Mouse (Mus musculus) kidney, postnatal 14 days (tissue): ENCODE results near the gene Dhx34.
A peak's percentile ranks its signal among the peaks of the same experiment; 100 is the strongest.
"Not testable (repeated sequence)": the region's sequence is repeated elsewhere in the genome, so short reads cannot be mapped to it uniquely, and the experiment has no call there.

Experiments
- DNase-seq: peaks from one replicate; pipeline ENCODE4 v3.0.0; 2022; ENCODE audit warnings: mixed read lengths

The Dhx34 gene

DNA sequence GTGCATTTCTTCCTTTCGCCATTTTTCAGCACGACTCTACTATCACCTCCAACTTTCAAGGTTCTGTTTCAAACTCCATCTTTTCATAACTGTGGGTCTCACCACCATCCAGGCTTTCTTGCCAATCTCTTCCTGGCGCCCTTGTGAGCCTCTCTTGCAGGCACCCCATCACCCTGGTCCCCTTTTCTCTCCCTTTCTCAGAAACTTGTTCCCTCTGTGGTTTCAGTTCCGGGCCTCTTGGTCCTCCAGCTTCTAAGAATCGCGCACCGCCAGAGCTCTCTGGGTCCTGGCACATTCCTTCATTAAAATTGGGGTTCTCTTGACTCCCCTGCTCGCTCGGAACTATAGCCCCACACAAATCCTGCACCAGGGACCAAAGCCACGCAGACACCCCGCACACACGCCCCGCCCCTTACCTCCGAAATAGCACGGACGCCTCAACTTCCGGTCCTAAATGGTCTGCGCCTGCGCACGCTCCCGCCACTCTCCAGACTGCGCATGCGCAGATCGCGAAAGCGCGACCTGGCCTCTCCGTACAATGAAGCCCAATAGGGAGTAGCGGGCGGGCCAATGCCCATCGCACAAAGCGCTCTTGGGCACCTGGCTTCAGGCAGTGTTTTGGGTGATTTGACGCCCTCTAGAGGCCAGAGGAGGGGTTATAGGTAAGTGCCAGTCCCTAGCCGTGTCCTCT lies at the start of gene Dhx34:
TSS of gene Dhx34 (minus strand) at position 456 of the 691 bp plus-strand sequence.
- DNase-seq, result peak; percentile 97

DNA sequence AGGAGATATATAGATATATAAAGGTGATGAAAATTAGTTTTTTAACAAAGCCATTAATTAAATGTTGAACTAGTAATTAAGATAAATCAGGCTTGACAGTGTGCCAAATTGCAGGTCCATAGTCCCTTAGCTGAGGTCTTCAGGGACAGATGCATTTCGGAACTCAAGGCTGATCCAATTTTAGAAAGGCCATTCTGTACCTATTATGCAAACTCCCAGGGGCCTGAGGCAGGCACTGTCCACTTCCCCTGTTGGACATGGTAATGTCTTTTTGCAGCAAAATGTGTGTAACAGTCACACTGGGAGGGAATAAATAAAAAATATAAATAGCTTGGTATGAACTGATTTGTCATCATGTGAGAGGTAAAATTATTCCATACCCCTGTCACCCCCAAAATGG lies 49.3 kb upstream of the Dhx34 start:
- no peak for DNase-seq

DNA sequence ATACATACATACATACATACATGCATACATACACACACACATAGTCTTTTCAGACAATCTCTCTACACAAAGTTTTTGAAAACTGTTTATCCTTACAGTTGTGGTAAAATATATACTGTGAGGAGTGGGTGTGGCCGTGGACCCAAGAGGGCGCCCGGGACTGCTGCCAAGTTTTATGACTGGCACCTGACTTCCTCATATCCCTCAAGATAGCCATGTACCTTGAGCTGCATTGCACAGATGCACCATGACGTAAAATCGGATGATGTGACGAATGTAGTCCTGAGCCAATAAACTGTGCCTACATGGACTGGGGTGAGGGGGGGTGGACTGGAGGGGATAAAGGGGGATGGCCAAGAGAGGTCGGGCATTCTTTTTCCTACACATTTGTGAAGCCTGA lies 44.8 kb upstream of the Dhx34 start:
- not testable (repeated sequence) for DNase-seq

DNA sequence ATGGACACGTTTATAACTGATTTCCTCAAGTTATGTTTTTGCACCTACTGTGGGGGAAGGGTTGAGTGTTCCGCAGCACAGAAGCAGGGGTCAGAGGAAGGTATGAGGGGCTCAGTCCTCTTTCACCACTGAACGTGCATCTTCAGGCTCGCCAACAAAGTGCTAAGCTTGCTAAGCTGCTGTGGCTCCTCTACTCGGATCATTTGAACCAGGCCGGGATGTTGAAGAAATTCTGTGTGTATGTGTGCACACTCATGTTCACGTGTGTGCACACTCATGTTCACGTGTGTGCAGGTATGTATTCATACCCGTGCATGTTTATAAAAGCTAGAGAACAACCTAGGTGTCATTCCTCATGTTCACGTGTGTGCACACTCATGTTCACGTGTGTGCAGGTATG lies 44.0 kb upstream of the Dhx34 start:
- no peak for DNase-seq

DNA sequence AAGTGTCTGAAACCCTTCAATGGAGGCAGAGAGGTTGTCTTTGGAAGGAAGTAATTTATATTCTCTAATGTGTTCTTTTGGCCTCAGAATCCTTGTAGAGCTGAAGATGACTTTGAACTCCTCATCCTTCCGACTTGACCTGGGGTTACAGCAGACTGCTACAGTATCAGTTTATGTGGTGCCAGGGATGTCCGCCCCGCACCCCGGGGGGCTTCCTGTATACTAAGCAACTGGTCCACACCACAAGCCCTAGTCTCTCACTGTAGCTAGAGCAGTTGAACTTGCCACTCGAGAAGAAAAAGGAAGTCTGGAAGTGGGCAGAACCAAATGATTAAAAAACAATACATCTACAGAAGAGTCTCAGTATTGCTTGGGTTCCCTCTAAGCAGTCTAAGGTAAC lies 42.0 kb upstream of the Dhx34 start:
- no peak for DNase-seq

DNA sequence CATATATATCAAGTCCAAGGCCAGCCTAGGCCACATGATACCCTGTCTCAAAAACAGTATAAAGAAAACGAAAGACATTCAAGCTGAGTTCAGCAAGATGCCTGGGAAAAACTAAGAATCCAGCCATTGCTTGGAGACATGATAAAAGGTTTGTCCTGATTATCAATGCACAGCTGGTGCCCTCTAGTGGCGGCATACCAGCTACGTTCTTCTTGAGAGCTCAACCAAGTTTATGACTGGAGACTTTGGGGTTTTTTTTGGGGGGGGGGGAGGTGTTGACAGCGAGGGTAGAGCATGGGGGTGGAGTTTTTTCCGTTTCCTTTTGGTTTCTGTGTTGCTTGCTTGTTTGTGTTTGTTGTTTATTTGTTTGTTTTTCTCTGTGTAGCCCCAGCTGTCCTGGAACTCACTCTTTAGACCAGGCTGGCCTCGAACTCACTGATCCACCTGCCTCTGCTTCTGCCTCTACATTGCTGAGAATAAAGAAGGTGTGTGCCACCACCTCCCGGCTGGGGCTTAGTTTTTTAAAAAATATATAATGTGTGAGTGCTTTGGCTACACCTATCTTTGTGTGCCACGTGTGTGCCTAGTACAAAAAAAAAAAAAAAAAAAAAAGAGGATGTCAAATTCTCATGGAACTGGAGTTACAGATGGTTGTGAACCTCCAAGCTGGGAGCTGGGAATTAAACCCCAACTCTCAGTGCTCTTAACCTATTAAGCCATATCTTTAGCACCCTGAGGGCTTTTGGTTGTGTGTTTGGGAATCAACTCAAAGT lies 41.4 kb upstream of the Dhx34 start:
- peak; percentile 86 for DNase-seq

DNA sequence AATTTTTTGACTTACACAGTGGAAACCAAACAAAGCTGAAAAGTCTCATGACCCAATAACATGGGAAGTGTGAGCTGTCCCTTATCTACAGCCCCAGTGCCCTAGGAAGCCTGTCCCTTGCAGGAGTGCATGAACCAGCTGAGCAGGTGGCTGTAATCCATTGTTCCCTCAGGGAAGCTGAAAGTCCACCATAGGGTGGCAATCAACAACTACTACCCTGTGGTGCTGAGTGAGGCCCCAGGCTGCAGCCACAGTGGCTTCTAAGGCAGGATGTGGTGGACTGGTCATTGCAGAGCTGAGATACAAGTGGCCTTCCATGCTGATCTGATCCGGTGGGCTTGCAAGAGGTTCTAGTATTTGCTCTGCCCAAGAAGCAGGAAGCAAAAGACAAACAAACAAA lies 39.3 kb upstream of the Dhx34 start:
- DNase-seq, result no peak

DNA sequence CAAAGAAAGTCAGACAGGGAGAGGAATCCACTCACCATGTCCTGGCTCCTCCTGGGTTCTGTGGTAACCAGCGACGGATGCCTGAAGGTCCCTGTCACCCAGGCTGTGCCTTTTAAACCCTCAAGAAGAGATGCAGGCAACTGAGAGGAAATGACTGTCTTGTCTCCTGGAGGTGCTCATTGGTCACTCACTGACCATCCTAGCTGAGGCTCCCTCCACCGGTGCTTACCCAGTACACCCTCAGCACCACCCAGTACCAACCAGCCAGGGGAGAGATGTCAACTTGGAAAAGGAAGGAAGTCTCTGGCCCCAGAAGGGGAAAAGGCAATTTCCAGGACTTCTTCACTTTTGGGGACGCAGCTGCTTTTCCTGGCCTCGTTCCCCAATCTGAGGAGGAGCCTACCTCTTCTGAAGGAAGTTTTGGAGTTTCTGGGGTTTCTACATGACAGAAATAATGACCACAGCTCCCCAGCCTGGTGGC lies 37.3 kb upstream of the Dhx34 start, which contains the start of gene C5ar1:
TSS of gene C5ar1 (minus strand) at position 431 of the 481 bp plus-strand sequence.
- DNase-seq, result no peak

DNA sequence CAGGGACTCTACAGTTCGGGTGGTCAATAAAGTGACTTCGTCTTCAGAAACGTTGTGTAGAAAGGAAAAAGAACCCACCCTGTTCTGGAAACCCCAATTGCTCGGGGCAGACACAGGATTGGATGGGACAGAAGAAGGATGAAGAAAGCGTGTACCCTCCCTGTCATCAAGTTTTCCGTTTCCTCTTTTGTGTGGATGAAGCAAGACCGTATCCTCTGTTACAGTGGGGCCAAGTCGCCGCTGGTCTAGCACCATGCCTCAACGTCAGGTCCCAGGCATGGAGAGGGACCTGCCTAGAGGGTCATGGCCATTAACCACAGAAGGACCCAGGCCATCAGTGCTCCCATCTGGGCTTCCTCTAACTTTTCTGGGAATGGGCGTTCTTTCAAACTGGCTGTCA lies 36.0 kb upstream of the Dhx34 start:
- no peak for DNase-seq

DNA sequence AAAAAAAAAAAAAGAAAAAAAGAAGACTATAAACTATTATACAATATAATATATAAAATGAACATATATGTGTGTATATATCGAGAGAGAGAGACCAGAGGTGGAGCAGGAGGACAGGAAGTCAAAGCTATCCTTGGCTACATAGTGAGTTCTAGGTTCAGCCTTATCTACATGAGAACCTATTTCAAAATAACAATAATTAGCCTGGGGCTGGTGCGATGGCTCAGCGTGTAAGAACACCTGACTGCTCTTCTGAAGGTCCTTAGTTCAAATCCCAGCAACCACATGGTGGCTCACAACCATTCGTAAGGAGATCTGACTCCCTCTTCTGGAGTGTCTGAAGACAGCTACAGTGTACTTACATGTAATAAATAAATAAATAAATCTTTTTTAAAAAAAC lies 34.1 kb upstream of the Dhx34 start:
- not testable (repeated sequence) for DNase-seq

DNA sequence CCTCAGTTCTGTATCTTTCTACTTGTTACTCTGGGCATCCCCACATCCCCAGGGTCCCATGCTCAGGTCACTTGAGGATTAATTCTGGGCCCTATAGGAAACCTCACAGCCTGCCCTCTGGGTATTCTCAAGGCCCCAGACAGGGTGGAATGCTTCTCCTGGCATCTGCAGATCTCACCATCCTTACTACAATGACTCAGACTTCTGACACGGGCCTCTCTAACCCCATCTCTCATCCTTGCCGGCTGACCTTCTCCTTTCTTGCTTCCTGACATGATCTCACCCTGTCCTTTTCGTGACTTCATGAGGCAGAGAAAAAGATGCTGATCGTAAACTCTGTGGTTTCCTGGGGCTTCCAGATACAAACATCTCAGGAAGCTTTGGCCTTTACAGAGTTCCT lies 32.4 kb upstream of the Dhx34 start:
- no peak for DNase-seq

DNA sequence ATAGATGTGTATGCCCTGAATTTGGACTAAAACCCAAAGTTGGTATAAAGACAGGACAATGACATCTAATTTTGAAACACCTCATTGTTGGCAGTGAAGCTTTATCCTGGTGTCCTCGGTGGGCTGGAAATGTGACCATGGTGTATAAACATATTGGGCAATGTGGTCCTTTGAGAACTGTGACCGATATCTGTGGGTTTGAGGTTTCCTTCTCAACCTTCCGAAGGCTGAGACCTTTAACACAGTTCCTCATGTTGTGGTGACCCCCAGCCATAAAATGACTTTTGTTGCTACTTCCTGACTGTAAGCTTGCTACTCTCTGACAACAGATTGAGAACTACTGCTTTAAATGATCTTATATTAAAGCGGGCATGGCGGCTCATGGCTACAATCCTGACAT lies 28.9 kb upstream of the Dhx34 start:
- DNase-seq, result no peak

DNA sequence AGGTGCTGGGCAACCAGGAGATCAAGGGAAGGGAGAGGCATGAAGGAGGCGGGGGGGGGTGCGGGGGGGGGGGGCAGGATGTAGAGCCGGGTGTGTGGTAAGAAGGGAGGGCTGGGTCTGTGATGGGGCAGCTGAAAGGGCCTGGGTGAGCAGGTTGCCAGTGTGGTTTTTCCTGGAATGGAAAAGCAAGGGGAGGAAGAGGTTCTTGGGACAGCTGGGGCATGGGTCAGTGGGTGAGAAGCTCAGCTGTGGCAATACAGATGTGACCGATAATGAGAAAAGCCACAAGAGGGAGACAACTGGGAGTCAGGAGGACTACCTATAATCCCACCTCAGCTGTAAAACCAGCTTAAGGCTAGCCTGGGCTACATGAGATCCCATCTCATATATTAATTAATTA lies 24.1 kb upstream of the Dhx34 start:
- no peak for DNase-seq

DNA sequence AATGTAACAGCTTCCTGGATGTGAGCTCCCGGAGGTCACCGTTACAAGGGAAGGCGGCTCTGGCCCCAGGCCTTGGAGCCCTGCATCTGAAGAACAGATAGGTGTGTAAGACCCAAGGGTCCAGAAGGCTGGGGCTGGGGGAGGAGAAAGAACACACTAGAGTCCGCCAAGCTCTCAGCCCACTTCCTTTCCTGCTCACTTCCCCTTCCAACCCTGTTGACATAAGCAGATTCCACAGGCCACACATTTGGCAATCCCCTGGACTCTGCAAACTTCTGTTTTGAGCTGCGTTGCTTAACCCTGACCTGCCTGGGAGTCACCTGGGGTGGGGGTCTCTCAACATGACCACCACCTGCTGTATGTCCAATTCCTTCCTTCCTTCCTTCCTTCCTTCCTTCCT lies 22.2 kb upstream of the Dhx34 start, which contains the start of gene C5ar2:
TSS of gene C5ar2 (minus strand) at position 88 of the 400 bp plus-strand sequence.
- DNase-seq, result no peak

DNA sequence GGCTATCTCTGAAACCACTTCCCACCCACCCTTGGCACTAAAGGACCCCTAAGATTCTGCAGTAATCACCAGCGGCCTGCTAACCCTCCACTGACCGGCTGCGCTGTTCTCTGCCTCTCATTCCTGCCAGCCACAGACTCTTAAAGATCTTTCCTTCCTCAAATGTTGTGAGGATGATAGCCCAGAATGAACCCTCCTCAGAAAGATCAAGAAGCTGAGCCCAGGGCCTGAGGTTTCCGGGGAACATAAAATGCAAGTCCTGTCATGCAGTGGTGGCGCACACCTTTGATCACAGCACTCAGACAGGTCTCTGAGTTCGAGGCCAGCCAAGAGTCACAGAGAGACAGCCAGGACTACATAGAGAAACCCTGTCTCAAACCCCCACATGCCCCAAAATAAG lies 20.4 kb upstream of the Dhx34 start:
- DNase-seq, result no peak

DNA sequence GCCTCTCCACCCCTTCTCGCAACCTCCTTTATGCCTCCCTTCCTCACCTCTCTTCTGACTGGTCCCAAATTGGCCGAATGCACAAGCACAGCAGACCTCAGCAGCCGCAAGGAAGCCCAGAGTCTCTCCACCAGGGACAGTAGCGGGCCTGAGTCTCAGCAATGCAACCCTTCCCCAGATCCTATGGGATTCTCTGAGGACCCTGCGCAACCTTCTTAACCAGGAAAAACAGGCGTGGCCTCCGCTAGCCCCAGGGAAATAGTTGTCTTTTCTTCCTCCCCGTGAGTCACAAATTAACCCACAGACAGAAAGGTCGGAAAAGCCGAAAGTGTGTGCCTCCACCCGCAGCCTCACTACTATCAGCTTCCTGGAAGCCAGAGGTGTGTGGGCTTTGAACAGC lies 19.9 kb upstream of the Dhx34 start:
- DNase-seq, result no peak

DNA sequence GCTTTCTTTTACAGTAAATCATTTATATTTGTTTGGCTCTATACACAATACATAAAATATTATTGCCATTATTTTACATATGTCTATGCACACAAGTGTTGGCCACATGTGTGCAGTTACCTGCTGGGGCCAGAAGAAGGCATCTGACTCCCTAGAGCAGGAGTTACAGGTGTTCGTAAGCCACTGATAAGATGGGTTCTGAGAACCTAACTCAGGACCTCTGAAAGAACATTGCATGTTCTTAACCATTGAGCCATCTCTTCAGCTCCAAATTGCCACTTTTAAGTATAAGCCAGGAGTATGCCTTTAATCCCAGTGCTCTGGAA lies 19.1 kb upstream of the Dhx34 start:
- no peak for DNase-seq

DNA sequence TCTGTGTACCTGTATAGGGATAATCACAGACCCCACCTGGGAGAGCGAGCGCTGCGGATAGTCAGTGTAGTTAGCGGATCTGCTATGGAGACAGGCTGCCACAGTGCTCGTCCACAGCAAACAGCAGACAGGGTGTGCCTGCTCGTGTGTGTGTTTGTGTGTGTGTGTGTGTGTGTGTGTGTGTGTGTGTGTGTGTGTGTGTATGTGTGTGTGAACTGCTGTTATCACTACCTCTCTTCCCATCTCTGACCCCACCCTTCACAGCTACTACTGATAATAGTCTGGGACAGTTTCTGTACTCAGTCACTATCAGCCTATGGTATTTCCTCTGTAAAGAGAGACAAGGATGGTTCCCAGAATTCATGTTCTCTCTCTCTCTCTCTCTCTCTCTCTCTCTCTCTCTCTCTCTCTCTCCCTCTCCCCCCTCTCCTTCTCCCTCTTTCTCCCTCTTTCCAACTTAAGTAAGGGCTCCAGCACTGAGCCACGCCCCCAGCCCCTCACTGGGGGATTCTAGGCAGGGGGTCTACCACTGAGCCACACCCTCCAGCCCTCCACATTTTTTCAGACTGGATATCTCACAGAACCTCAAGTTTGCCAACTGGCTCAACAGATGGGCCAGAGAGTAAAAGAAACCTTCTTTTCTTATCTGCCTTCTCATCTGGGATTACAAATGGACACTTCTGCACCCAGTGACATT lies 18.6 kb upstream of the Dhx34 start:
- no peak for DNase-seq

DNA sequence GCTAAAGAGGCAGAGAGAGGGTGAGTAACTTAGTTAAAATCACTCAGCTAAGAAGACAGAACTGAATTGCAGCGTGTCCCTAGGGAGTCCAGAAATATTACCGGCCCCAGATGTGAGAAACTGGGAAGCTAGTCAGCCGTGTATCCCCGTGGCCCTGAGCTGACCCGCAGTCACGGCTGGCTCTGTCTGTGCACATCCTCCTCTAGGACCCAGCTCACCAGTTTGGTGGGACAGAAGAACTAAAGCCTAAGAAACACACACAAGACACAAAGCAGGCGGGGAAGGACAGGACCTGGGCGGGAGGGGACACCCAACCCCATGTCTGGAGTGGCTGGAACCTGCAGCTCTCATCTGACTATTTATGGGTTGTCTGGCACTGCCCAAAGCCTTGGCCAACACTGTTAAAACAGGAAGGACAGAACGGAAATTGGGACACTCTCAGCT lies 17.7 kb upstream of the Dhx34 start:
- DNase-seq, result peak; percentile 9

DNA sequence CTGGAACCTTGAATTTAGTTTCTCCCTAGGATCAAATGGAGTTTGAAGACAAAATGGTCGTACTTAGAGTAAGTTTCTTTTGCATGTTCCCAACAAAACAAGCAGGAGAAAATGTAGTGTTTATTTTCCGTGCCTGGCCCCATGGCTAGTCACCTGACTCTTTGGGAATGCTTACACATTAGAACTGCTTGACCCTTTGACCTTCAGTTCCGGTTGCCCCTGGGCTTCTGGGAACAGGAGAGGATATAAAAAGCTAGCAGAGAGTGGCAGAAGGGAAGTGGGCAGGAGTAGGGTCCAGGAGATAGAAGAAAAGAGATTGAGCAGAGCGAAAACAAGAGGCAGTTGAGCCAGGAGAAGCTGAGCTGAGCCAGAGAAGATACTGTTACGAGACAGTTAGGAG lies 8.0 kb upstream of the Dhx34 start:
- peak; percentile 50 for DNase-seq

DNA sequence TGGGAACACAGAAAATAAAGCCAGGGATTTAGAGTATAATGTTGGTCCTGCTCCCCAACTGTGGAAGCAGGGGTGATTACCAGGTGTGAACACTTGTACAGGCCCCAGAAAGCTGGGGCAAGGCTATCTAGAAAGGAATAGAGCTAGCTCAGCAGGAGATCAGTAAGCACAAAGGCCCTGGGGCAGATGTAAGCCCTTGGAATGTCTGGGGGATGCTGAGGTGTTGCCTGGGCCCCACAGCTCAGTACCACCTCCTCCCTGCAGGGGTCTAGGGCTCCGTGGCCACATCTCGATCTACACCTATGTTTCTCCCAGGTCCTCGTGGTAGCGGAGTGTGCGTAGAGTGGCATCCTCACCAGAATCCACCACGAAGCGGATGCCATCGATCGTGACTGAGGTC lies 7.9 kb downstream of the Dhx34 start:
- no peak for DNase-seq

DNA sequence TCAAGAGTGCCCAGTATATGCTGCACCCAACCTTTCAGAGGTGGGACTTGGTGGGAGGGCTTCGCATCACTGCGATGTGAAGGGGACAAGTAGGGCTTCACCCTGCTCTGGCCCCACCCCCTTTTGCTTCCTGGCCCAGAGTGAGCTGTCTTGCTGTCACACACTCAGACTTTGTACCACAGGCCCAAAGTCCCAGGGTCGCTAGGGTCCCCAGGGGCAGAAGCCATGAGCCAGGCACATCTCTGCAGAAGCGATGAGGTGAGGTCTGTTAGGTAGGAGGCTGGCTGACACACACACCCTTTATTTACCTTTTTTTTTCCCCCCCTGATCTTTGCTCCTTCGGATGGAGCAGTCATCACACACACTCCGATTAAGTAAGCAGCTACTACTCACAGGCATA lies 8.6 kb downstream of the Dhx34 start:
- no peak for DNase-seq

DNA sequence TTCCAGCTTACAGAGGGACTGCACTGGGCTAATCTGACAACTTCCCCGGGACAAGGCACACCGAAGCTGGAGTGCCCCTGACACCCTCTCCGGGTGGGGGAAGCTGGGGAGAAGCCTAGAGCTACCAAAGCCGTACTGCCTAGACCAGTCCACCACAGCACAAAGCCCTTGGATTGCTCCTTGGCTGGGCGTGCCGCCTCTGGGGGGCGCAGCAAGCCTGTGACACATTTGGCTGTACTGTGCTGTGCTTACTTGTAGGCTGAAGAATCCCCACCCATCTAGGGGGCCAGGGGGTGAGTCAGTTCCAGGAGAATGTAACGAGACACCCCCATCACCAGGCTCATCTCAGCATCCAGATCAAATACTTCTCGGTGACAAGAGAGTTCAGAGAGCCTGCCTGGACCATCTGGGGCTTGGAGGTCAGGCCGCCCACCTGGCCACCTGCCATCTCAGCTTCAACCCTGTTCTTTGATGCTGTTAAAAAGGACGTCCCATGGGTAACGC lies 10.9 kb downstream of the Dhx34 start:
- DNase-seq, result no peak
